Mouse (Mus musculus) left cerebral cortex, postnatal 4 days (tissue): ENCODE measurements around the gene Pcdh19. TPM values are rescaled to one million over a fixed set of nuclear protein-coding genes. Genes with fewer than 3 reads are reported as not detected.
"Not testable (repeated sequence)": the region's sequence is repeated elsewhere in the genome, so short reads cannot be mapped to it uniquely, and the experiment has no call there.

Source experiments
- DNase-seq: peaks from one replicate; pipeline ENCODE4 v3.0.0-alpha.2; 2022
- intact Hi-C: fragments of 180-260 bp; cut with DNase I; formaldehyde crosslinking; loops from one replicate; pipeline ENCODE4 v1.15.1; 2025
- total RNA-seq, 2 experiments: library from RNA; stranded (reverse); gene quantifications; 2 replicates each; pipeline ENCODE4 v1.2.3; 2021

The Pcdh19 gene
- 10 to 100 TPM; 93.4 to 96.2 TPM for total RNA-seq

- DNase-seq = peak; percentile 81
- intact Hi-C loops = no loop called here
These were observed at the start of gene Pcdh19 for GRCm38 (mm10) chrX:133688840-133689239. Pcdh19 (minus strand) TSS chrX:133688987.

GRCm38 (mm10) chrX:133735871-133736270 is 47.1 kb upstream of the Pcdh19 start:
- intact Hi-C loops = no loop called here
- no peak for DNase-seq

- DNase-seq = peak; percentile 23
- intact Hi-C loops = no loop called here
These were observed 46.2 kb upstream of the Pcdh19 start for GRCm38 (mm10) chrX:133734984-133735383.

GRCm38 (mm10) chrX:133721517-133721916 is 32.7 kb upstream of the Pcdh19 start:
- DNase-seq = no peak
- intact Hi-C loops = no loop called here

GRCm38 (mm10) chrX:133710621-133711020 is 21.8 kb upstream of the Pcdh19 start:
- peak; percentile 58 for DNase-seq
- intact Hi-C loops = no loop called here

- intact Hi-C loops = no loop called here
- DNase-seq = no peak
These were observed 14.1 kb upstream of the Pcdh19 start for GRCm38 (mm10) chrX:133702902-133703301.

GRCm38 (mm10) chrX:133697871-133698270 is 9.1 kb upstream of the Pcdh19 start:
- DNase-seq, intact Hi-C loops: not testable (repeated sequence)

GRCm38 (mm10) chrX:133696461-133696860 is 7.7 kb upstream of the Pcdh19 start:
- intact Hi-C loops = no loop called here
- DNase-seq = no peak

GRCm38 (mm10) chrX:133693037-133693760 is 4.4 kb upstream of the Pcdh19 start:
- no peak for DNase-seq
- intact Hi-C loops = no loop called here

GRCm38 (mm10) chrX:133692392-133692790 is 3.6 kb upstream of the Pcdh19 start:
- intact Hi-C loops = no loop called here
- DNase-seq = no peak

GRCm38 (mm10) chrX:133691581-133692391 is 3.0 kb upstream of the Pcdh19 start:
- peak; percentile 34 for DNase-seq
- intact Hi-C loops = no loop called here

GRCm38 (mm10) chrX:133690822-133691221 is 2.0 kb upstream of the Pcdh19 start:
- DNase-seq = no peak
- intact Hi-C loops = no loop called here

GRCm38 (mm10) chrX:133689576-133690250 is 926 bp upstream of the Pcdh19 start:
- DNase-seq = no peak
- intact Hi-C loops = no loop called here

GRCm38 (mm10) chrX:133688156-133688555 is 631 bp downstream of the Pcdh19 start:
- peak; percentile 28 for DNase-seq
- intact Hi-C loops = no loop called here

GRCm38 (mm10) chrX:133687666-133688151 is 1.1 kb downstream of the Pcdh19 start:
- intact Hi-C loops = no loop called here
- peak; percentile 20 for DNase-seq

GRCm38 (mm10) chrX:133686533-133687311 is 2.1 kb downstream of the Pcdh19 start:
- intact Hi-C loops = no loop called here
- no peak for DNase-seq

- no peak for DNase-seq
- intact Hi-C loops = no loop called here
These were observed 3.2 kb downstream of the Pcdh19 start for GRCm38 (mm10) chrX:133685572-133685971.

- intact Hi-C loops = no loop called here
- no peak for DNase-seq
These were observed 4.8 kb downstream of the Pcdh19 start for GRCm38 (mm10) chrX:133683961-133684360.

- DNase-seq = no peak
- intact Hi-C loops = no loop called here
These were observed 13.7 kb downstream of the Pcdh19 start for GRCm38 (mm10) chrX:133675121-133675520.

GRCm38 (mm10) chrX:133673796-133674195 is 15.0 kb downstream of the Pcdh19 start:
- intact Hi-C loops = no loop called here
- no peak for DNase-seq
